Mouse (Mus musculus) E14TG2a.4 (cell line): ENCODE data around the gene Igfbp6.

ENCODE experiments used
- H3K27me3 ChIP-seq: 2 replicates; pipeline ENCODE4 v1.6.1; 2014; ENCODE audit warnings: low read length, control low read depth; ENCODE audit not compliant: insufficient read depth
- H3K36me3 ChIP-seq: 2 replicates; pipeline ENCODE4 v1.6.1; 2014; ENCODE audit warnings: low read length, control low read depth; ENCODE audit not compliant: insufficient read depth
- H3K4me1 ChIP-seq: replicated peaks from 2 replicates; pipeline ENCODE4 v1.6.1; 2014; ENCODE audit warnings: low read depth, low read length, control low read depth
- H3K4me3 ChIP-seq: replicated peaks from 2 replicates; pipeline ENCODE4 v1.5.1; 2014; ENCODE audit warnings: mild to moderate bottlenecking, low read length
- H3K9me3 ChIP-seq: 2 replicates; pipeline ENCODE4 v1.6.1; 2014; ENCODE audit warnings: low read length, control low read depth
- CTCF ChIP-seq: conservative IDR thresholded peaks from 2 replicates; pipeline ENCODE4 v1.5.1; 2014; ENCODE audit warnings: low read length
- NANOG ChIP-seq: IDR thresholded peaks from 2 replicates; pipeline ENCODE4 v1.6.1; 2014; ENCODE audit warnings: borderline replicate concordance, low read length, mixed read lengths
- POU5F1 ChIP-seq: IDR thresholded peaks from 2 replicates; pipeline ENCODE4 v1.6.1; 2014; ENCODE audit warnings: low read length, borderline replicate concordance

Igfbp6 gene

GRCm38 (mm10) chr15:102106754-102107456 is 37.3 kb upstream of the Igfbp6 start:
- Histone ChIP-seq H3K27me3 (peaks cover 50% of the 10 kb centered on the region), H3K36me3 (peaks cover 7% of the 10 kb centered on the region; the same call in 1 of the 2 replicates), H3K9me3 (no peaks in the 10 kb centered on the region), H3K4me3 (peak overlapping the region; percentile 81), H3K4me1 (peaks cover 87% of the 10 kb centered on the region)
- TF ChIP-seq POU5F1 (no peak), CTCF (no peak)

DNA sequence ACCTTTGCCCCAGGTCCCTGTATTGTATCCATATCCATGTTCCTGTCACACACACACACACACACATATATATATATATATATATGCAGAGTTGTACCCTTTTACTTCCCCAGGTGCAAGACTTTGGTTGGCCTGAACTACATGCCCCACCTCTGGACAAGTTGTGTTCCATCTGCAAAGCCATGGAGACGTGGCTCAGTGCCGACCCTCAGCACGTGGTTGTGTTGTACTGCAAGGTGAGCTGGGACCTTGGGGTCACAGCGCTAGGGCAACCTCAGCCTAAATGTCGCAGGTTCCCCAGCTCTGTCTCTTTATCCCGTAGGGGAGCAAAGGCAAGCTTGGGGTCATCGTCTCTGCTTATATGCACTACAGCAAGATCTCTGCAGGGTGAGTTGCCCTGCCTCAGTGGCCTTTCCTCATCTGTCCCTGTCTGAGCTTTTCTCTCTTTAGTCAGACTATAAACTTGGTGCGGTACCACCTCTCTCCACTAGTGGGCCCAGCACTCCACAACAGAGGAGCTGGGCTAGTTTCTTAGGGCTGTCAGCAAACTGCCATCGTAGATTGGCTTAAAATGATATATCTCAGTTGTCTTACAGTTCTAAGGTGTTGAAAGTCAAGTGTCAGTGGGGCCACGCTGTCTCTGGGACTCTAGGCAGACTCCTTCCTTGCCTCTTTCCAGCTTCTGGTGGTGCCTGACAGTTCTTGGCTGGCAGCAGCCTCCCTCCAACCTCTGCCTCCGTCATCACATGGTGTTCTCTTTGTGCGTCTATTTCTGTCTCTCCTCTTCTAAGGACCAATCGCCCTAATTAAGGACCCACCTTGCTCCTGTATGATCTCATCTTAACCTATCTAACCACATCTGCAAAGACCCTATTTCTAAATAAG is 36.2 kb upstream of the Igfbp6 start:
- TF ChIP-seq CTCF (peak; percentile 88), POU5F1 (no peak)
- peaks cover 76% of the 10 kb centered on the region for H3K4me1 ChIP-seq
- peak overlapping the region; percentile 81 for H3K4me3 ChIP-seq

DNA sequence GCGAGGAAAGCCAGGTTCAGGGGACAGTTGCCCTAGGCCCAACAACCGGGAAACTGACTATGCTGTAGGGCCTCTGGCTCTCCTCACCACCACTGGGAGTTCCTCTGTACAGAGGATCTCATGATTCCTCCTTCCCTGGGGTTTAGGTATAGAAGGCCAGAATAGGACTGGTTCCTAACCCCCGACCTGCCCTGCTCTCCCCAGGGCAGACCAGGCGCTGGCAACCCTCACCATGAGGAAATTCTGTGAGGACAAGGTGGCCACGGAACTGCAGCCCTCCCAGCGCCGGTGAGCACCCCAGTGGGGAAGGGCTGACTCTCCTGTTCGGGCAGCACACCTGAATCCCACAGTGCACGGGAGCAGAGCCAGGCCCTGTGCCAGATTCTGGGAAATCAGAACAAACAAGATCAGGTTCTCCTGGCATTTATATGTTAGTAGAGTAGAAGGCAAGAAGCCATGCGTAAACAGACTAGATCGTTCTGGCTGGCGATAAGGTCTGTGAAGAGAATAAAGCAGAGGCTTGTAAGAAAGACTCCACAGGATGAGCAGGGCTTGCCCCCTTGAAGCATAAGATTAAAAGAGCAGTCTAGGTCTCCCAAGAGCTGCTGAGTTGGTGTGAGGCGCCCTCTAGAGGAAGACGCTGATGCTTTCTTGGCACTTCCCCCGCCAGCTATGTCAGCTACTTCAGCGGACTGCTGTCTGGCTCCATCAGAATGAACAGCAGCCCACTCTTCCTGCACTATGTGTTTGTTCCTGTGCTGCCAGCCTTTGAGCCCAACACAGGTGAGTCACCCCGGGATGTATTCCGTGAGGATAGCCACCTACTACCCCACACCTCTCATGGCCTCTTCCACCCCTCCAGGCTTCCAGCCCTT is 35.3 kb upstream of the Igfbp6 start:
- TF ChIP-seq NANOG (no peak), POU5F1 (no peak), CTCF (peak; percentile 67)
- no peaks in the 10 kb centered on the region for H3K9me3 ChIP-seq
- no peak overlapping the region for H3K4me3 ChIP-seq
- peaks cover 36% of the 10 kb centered on the region for H3K27me3 ChIP-seq
- peaks cover 67% of the 10 kb centered on the region for H3K4me1 ChIP-seq
- H3K36me3 ChIP-seq, result peaks cover 16% of the 10 kb centered on the region; the same call in 1 of the 2 replicates

More for the DNA sequence above, 36.2 kb upstream of the Igfbp6 start:
- H3K27me3 ChIP-seq, result peaks cover 40% of the 10 kb centered on the region
- peaks cover 9% of the 10 kb centered on the region; the same call in 1 of the 2 replicates for H3K36me3 ChIP-seq
- no peaks in the 10 kb centered on the region for H3K9me3 ChIP-seq

GRCm38 (mm10) chr15:102110271-102110670 is 33.9 kb upstream of the Igfbp6 start:
- H3K4me1 ChIP-seq, result peaks cover 58% of the 10 kb centered on the region
- peak overlapping the region; percentile 71; the same call in 1 of the 2 replicates for H3K4me3 ChIP-seq
- TF ChIP-seq CTCF (no peak), POU5F1 (no peak), NANOG (no peak)
- peaks cover 32% of the 10 kb centered on the region for H3K27me3 ChIP-seq
- peaks cover 19% of the 10 kb centered on the region for H3K36me3 ChIP-seq
- no peaks in the 10 kb centered on the region for H3K9me3 ChIP-seq

- Histone ChIP-seq H3K27me3 (peaks cover 26% of the 10 kb centered on the region), H3K36me3 (peaks cover 25% of the 10 kb centered on the region), H3K9me3 (no peaks in the 10 kb centered on the region), H3K4me1 (peaks cover 61% of the 10 kb centered on the region), H3K4me3 (peak overlapping the region; percentile 71)
- no peak for TF ChIP-seq CTCF
These were observed 33.3 kb upstream of the Igfbp6 start for GRCm38 (mm10) chr15:102110701-102111494.

- peaks cover 58% of the 10 kb centered on the region for H3K4me1 ChIP-seq
- no peak for TF ChIP-seq NANOG
- TF ChIP-seq CTCF, result no peak
- TF ChIP-seq POU5F1, result no peak
- no peaks in the 10 kb centered on the region for H3K9me3 ChIP-seq
- H3K36me3 ChIP-seq, result peaks cover 30% of the 10 kb centered on the region
- H3K4me3 ChIP-seq, result peak overlapping the region; percentile 71
- H3K27me3 ChIP-seq, result peaks cover 20% of the 10 kb centered on the region
These were observed 32.7 kb upstream of the Igfbp6 start for GRCm38 (mm10) chr15:102111495-102111829.

GRCm38 (mm10) chr15:102112181-102112580 is 32.0 kb upstream of the Igfbp6 start:
- Histone ChIP-seq H3K4me3 (no peak overlapping the region), H3K27me3 (peaks cover 14% of the 10 kb centered on the region), H3K36me3 (peaks cover 38% of the 10 kb centered on the region), H3K4me1 (peaks cover 53% of the 10 kb centered on the region), H3K9me3 (no peaks in the 10 kb centered on the region)
- TF ChIP-seq CTCF (no peak), POU5F1 (no peak), NANOG (no peak)

DNA sequence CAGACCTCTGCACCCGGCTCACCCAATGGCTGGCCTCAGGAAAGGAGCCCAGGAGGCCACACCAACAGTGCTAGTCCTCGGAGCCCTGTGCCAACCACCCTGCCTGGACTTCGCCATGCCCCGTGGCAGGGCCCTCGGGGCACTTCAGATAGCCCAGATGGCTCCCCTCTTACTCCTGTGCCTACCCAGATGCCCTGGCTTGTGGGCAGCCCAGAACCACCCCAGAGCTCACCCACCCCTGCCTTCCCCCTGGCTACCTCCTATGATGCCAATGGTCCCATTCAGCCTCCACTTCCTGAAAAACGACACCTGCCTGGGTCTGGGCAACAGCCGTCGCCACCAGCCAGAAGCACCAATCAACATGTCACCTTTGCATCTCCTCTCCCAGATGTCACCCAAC is 31.3 kb upstream of the Igfbp6 start:
- H3K27me3 ChIP-seq, result peaks cover 8% of the 10 kb centered on the region
- peaks cover 44% of the 10 kb centered on the region for H3K36me3 ChIP-seq
- H3K9me3 ChIP-seq, result no peaks in the 10 kb centered on the region
- H3K4me1 ChIP-seq, result peaks cover 50% of the 10 kb centered on the region
- TF ChIP-seq CTCF (no peak), POU5F1 (no peak), NANOG (no peak)
- no peak overlapping the region for H3K4me3 ChIP-seq
